Mouse (Mus musculus) heart, postnatal 14 days (tissue): ENCODE results near the gene Snrnp35. TPM values are rescaled to one million over a fixed set of nuclear protein-coding genes. Genes with fewer than 3 reads are reported as not detected.
"Not testable (repeated sequence)": the region's sequence is repeated elsewhere in the genome, so short reads cannot be mapped to it uniquely, and the experiment has no call there.

ENCODE experiments used
- DNase-seq, 2 experiments: peaks; one replicate each; pipeline ENCODE4 v3.0.0; 2021 to 2022
- intact Hi-C: fragments of 180-260 bp; cut with DNase I; formaldehyde crosslinking; loops from one replicate; pipeline ENCODE4 v1.15.1; 2025
- total RNA-seq, 2 experiments: library from RNA; stranded (reverse); gene quantifications; 2 replicates each; pipeline ENCODE4 v1.2.3; 2021

The Snrnp35 gene
- total RNA-seq, 2 experiments from 2014 or later: 9.6 to 13.1 TPM

- intact Hi-C loops: no loop called here
- no peak for DNase-seq
Measured at GRCm38 (mm10) chr5:124496614-124497514, 13.9 kb downstream of the Snrnp35 start.

- intact Hi-C loops: loop anchor here (2.0 kb wide), 1 partner anchor 32 kb away; the partner anchor contains the start of gene Rilpl1
Measured at GRCm38 (mm10) chr5:124498221-124498876, 15.4 kb downstream of the Snrnp35 start.

GRCm38 (mm10) chr5:124499001-124499400 is 16.1 kb downstream of the Snrnp35 start:
- no peak for DNase-seq
- intact Hi-C loops: loop anchor here (2.0 kb wide), 1 partner anchor 32 kb away; the partner anchor contains the start of gene Rilpl1

More at GRCm38 (mm10) chr5:124498221-124498876, 15.4 kb downstream of the Snrnp35 start:
- peak; percentile 69 to 73 for DNase-seq

GRCm38 (mm10) chr5:124500037-124500436 is 17.1 kb downstream of the Snrnp35 start:
- intact Hi-C loops, DNase-seq: not testable (repeated sequence)

- peak; percentile 43 to 51 for DNase-seq
- intact Hi-C loops: no loop called here
Measured at GRCm38 (mm10) chr5:124500573-124500972, 17.6 kb downstream of the Snrnp35 start.

- no peak for DNase-seq
- intact Hi-C loops: no loop called here
Measured at GRCm38 (mm10) chr5:124501541-124501940, 18.6 kb downstream of the Snrnp35 start.

- intact Hi-C loops: no loop called here
- no peak for DNase-seq
Measured at GRCm38 (mm10) chr5:124503742-124504141, 20.8 kb downstream of the Snrnp35 start.

- intact Hi-C loops: no loop called here
- DNase-seq: no peak
Measured at GRCm38 (mm10) chr5:124505235-124505634, 22.3 kb downstream of the Snrnp35 start.

- peak; percentile 47 to 50 for DNase-seq
- intact Hi-C loops: no loop called here
Measured at GRCm38 (mm10) chr5:124506731-124507359, 23.9 kb downstream of the Snrnp35 start.

GRCm38 (mm10) chr5:124509200-124509599 is 26.3 kb downstream of the Snrnp35 start:
- no peak for DNase-seq
- intact Hi-C loops: no loop called here

- peak; percentile 78 to 88 for DNase-seq
- intact Hi-C loops: no loop called here
Measured at GRCm38 (mm10) chr5:124509742-124510237, 26.9 kb downstream of the Snrnp35 start.

- intact Hi-C loops: no loop called here
- DNase-seq: no peak
Measured at GRCm38 (mm10) chr5:124510536-124511050, 27.7 kb downstream of the Snrnp35 start.

- DNase-seq: no peak
- intact Hi-C loops: no loop called here
Measured at GRCm38 (mm10) chr5:124515789-124516188, 32.9 kb downstream of the Snrnp35 start.

GRCm38 (mm10) chr5:124518648-124519047 is 35.7 kb downstream of the Snrnp35 start:
- intact Hi-C loops: no loop called here
- no peak for DNase-seq

- DNase-seq: no peak
- intact Hi-C loops: no loop called here
Measured at GRCm38 (mm10) chr5:124521588-124521987, 38.7 kb downstream of the Snrnp35 start.

- DNase-seq: no peak
- intact Hi-C loops: no loop called here
Measured at GRCm38 (mm10) chr5:124523032-124523431, 40.1 kb downstream of the Snrnp35 start.

GRCm38 (mm10) chr5:124524943-124525342 is 42.0 kb downstream of the Snrnp35 start:
- intact Hi-C loops: no loop called here

GRCm38 (mm10) chr5:124528351-124528750 is 45.4 kb downstream of the Snrnp35 start:
- DNase-seq: no peak
- intact Hi-C loops: no loop called here

More at GRCm38 (mm10) chr5:124524943-124525342, 42.0 kb downstream of the Snrnp35 start:
- no peak for DNase-seq

GRCm38 (mm10) chr5:124528791-124529190 is 45.9 kb downstream of the Snrnp35 start:
- intact Hi-C loops: no loop called here

GRCm38 (mm10) chr5:124529191-124529651 is 46.3 kb downstream of the Snrnp35 start:
- DNase-seq: peak in 1 of 2 experiments; percentile 37
- intact Hi-C loops: no loop called here

More at GRCm38 (mm10) chr5:124528791-124529190, 45.9 kb downstream of the Snrnp35 start:
- peak; percentile 49 to 67 for DNase-seq
